Mouse (Mus musculus) splenic B cell, adult 2 months (primary cell): ENCODE data around the gene Tspoap1.

ENCODE experiments used
- DNase-seq: peaks from one replicate; pipeline ENCODE4 v3.0.0-alpha.2; 2011; ENCODE audit warnings: low read depth, low spot score
- H3K27me3 ChIP-seq: 2 replicates; pipeline ENCODE4 v1.6.1; 2012; ENCODE audit warnings: mild to moderate bottlenecking, low read length, moderate library complexity, mixed read lengths; ENCODE audit not compliant: control insufficient read depth, poor library complexity, insufficient read depth, severe bottlenecking
- H3K36me3 ChIP-seq: 2 replicates; pipeline ENCODE4 v1.6.1; 2012; ENCODE audit warnings: mild to moderate bottlenecking, low read length, moderate library complexity, mixed read lengths; ENCODE audit not compliant: control insufficient read depth, poor library complexity, insufficient read depth, severe bottlenecking

The Tspoap1 gene

GRCm38 (mm10) chr11:87730652-87731310 lies 29.6 kb upstream of the Tspoap1 start:
- Histone ChIP-seq H3K27me3 (no peaks in the 10 kb centered on the region), H3K36me3 (no peaks in the 10 kb centered on the region)
- DNase-seq, result no peak

- peak; percentile 53 for DNase-seq
- H3K36me3 ChIP-seq, result no peaks in the 10 kb centered on the region
- no peaks in the 10 kb centered on the region for H3K27me3 ChIP-seq
These were observed 26.0 kb upstream of the Tspoap1 start for GRCm38 (mm10) chr11:87734346-87734745.

GRCm38 (mm10) chr11:87735691-87736090 lies 24.6 kb upstream of the Tspoap1 start:
- no peak for DNase-seq
- Histone ChIP-seq H3K27me3 (no peaks in the 10 kb centered on the region), H3K36me3 (peaks cover 3% of the 10 kb centered on the region; the same call in 1 of the 2 replicates)

- Histone ChIP-seq H3K36me3 (peaks cover 5% of the 10 kb centered on the region; the same call in 1 of the 2 replicates), H3K27me3 (no peaks in the 10 kb centered on the region)
- DNase-seq, result no peak
These were observed 23.6 kb upstream of the Tspoap1 start for GRCm38 (mm10) chr11:87736647-87737134.

- Histone ChIP-seq H3K27me3 (no peaks in the 10 kb centered on the region), H3K36me3 (peaks cover 5% of the 10 kb centered on the region; the same call in 1 of the 2 replicates)
- DNase-seq, result peak; percentile 98
These were observed 23.1 kb upstream of the Tspoap1 start, which contains the start of gene Supt4a for GRCm38 (mm10) chr11:87737175-87737740. TSS of gene Supt4a (plus strand) at chr11:87737552.

GRCm38 (mm10) chr11:87743691-87744090 lies 16.6 kb upstream of the Tspoap1 start:
- Histone ChIP-seq H3K36me3 (peaks cover 11% of the 10 kb centered on the region; the same call in 1 of the 2 replicates), H3K27me3 (no peaks in the 10 kb centered on the region)
- no peak for DNase-seq

- DNase-seq, result peak; percentile 94
- Histone ChIP-seq H3K36me3 (peaks cover 8% of the 10 kb centered on the region; the same call in 1 of the 2 replicates), H3K27me3 (no peaks in the 10 kb centered on the region)
These were observed 15.4 kb upstream of the Tspoap1 start for GRCm38 (mm10) chr11:87744964-87745363.

GRCm38 (mm10) chr11:87745632-87746555 lies 14.4 kb upstream of the Tspoap1 start:
- DNase-seq, result no peak
- no peaks in the 10 kb centered on the region for H3K27me3 ChIP-seq
- H3K36me3 ChIP-seq, result peaks cover 8% of the 10 kb centered on the region; the same call in 1 of the 2 replicates

GRCm38 (mm10) chr11:87747312-87747711 lies 13.0 kb upstream of the Tspoap1 start:
- no peaks in the 10 kb centered on the region for H3K27me3 ChIP-seq
- no peak for DNase-seq
- H3K36me3 ChIP-seq, result peaks cover 6% of the 10 kb centered on the region; the same call in 1 of the 2 replicates

GRCm38 (mm10) chr11:87747716-87748115 lies 12.6 kb upstream of the Tspoap1 start:
- DNase-seq, result no peak
- peaks cover 6% of the 10 kb centered on the region; the same call in 1 of the 2 replicates for H3K36me3 ChIP-seq
- H3K27me3 ChIP-seq, result no peaks in the 10 kb centered on the region

- no peaks in the 10 kb centered on the region for H3K27me3 ChIP-seq
- peak; percentile 93 for DNase-seq
These were observed 11.9 kb upstream of the Tspoap1 start for GRCm38 (mm10) chr11:87748132-87749119.

GRCm38 (mm10) chr11:87749192-87750042 lies 10.9 kb upstream of the Tspoap1 start:
- Histone ChIP-seq H3K27me3 (no peaks in the 10 kb centered on the region), H3K36me3 (no peaks in the 10 kb centered on the region)
- peak; percentile 97 for DNase-seq

More at GRCm38 (mm10) chr11:87748132-87749119, 11.9 kb upstream of the Tspoap1 start:
- peaks cover 4% of the 10 kb centered on the region; the same call in 1 of the 2 replicates for H3K36me3 ChIP-seq

- Histone ChIP-seq H3K27me3 (no peaks in the 10 kb centered on the region), H3K36me3 (no peaks in the 10 kb centered on the region)
- peak; percentile 60 for DNase-seq
These were observed 10.3 kb upstream of the Tspoap1 start for GRCm38 (mm10) chr11:87750043-87750421.
